Mouse (Mus musculus) WW6 (cell line): ENCODE measurements around the gene Cflar.
"Not testable (repeated sequence)": the region's sequence is repeated elsewhere in the genome, so short reads cannot be mapped to it uniquely, and the experiment has no call there.

Source experiments
- DNase-seq: peaks from one replicate; pipeline ENCODE4 v3.0.0-alpha.2; 2013; ENCODE audit warnings: low read depth, low spot score

The Cflar gene

DNA sequence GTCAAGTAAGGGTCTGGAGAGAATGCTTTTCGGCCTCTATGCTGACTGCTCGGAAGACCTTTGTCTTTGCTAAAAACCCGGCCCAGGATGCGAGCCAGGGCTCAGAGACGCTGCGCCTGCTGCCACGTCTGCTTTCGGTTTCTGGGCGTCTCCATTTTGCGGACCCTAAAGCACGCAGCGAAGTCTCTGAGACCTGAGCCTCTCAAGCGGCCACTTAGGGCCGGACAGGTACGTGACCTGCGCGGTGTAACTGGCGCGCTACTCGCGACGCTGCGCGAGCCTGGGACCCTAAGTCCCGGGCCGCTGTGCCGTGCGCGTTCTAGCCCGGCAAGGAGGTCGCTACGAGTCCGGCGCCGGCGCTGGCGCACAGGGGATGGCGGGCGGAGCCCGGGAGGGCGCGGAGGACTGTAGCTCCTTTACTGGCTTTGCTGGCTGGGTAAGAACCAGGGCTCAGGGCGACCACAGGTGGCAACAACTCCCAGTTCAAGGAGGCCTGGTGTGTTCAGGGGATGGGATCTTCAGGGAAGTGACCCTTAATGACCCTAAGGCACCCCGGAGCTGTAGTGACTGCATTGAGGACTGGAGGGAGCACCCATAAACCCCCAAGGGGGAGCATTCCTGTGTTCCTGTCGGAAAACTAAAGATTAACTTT is at the start of gene Cflar:
Gene Cflar, plus strand, starts transcription at position 144 of the 652 bp plus-strand sequence.
- no peak for DNase-seq

DNA sequence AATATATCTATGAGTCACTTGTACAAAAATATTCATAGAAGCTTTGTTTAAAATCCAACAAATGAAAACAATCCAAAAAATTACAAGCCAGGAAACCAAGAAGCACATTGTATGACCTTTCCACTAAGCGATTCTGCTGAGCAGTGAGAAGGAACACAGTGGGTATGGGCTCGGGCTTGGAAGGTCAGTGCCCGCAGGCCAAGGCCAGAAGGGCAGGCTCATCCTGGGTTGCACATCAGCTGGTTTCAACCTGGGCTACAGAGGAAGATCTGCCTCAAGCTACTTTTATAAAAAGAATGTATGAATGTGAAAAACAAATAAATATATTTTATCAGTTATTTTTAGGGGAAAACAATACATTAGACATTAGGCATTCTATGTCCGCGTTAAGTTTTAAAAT is 48.6 kb upstream of the Cflar start:
- not testable (repeated sequence) for DNase-seq

- not testable (repeated sequence) for DNase-seq
Measured at GRCm38 (mm10) chr1:58663365-58663764, 47.9 kb upstream of the Cflar start.

DNA sequence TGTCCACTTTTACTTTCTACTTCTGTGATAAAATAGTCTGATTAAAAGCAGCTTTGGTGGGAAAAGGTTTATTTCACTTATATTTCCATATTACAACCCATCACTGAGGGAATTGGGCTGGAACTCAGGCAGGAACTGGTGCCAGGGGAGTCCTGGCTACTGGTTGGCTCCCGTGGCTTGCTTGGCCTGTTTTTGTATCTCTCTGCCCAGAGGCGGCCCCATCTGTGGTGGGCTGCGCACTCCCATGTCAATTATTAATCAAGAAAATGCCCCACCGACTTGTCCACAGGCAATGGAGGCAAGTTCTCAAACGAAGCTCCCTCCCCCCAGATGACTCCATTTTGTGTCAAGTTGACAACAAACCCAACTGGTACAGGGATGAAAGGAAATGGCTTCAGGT is 43.1 kb upstream of the Cflar start:
- DNase-seq = no peak

- DNase-seq = not testable (repeated sequence)
Measured at GRCm38 (mm10) chr1:58669635-58670034, 41.7 kb upstream of the Cflar start.

GRCm38 (mm10) chr1:58672116-58672515 is 39.2 kb upstream of the Cflar start:
- no peak for DNase-seq

- DNase-seq = no peak
Measured at GRCm38 (mm10) chr1:58675011-58675410, 36.3 kb upstream of the Cflar start.

DNA sequence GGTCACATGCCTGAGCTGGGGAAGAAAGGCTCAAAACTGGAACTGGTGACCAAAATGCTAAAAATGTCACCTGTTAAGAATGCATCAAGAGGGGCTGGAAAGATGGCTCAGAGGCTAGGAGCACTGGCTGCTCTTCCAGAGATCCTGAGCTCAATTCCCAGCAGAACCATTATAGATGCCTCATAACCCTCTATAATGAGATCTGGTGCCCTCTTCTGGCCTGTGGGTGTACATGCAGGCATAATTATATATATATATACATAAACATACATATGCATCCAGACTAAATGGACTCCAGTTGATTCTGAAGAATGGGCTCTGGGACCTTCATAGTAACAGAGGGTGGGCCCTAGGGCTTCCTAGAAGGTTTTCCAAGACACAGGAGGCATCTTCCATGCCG is 33.7 kb upstream of the Cflar start:
- no peak for DNase-seq

- DNase-seq = not testable (repeated sequence)
Measured at GRCm38 (mm10) chr1:58678412-58678811, 32.9 kb upstream of the Cflar start.

DNA sequence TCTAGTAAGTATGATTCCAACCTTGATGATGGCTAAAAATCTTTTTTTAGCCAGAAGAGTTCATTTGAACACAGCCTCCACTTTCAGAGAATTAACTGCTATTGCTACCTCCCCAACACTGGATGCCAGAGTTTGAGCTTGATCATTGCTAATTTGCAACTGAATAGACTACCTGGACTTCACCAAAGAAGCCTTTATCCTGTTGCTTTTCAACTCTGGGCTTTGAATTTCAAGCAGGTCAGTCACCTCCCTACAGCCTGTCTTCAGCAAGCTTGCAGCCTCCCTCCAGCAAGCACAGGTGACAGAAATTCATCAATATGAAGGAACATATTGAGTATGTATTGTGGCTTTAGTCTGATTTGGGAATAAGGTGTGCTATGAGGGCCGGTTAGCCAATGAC is 21.9 kb upstream of the Cflar start:
- DNase-seq = no peak

DNA sequence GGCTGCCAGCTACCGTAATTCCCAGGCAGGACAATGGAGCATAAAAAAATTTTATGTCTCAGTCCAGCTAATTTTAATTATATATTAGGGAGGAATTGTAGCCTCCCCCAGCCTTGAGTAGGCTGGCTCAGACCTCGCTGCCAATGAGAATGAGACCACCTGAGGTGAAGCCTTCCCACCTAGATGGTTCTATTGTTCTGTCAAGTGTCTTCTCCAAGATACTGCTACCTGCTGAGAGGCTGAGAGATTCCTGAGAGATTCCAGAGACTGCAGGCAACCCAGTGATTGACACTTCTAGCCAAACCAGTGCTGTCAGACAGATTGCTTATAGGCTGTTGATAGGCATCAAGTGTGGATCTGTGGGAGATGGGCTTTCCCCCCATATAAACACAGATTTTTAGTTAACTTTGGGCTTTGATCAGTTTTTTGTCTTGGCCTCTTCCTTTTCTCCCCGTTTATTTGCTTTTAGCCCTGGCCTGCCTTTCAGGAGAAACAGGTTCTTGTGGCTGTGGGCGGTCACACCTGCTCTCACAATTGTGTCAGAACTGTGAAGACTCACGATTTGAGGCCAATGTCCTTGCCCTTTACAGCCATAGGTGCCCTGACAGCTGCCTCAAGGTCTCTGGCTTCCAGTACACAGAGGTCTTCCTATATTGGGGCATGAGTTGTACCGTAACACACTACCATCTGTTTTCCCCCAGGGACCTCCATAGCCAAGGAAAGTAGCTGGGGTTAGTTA is 21.1 kb upstream of the Cflar start:
- DNase-seq = no peak

DNA sequence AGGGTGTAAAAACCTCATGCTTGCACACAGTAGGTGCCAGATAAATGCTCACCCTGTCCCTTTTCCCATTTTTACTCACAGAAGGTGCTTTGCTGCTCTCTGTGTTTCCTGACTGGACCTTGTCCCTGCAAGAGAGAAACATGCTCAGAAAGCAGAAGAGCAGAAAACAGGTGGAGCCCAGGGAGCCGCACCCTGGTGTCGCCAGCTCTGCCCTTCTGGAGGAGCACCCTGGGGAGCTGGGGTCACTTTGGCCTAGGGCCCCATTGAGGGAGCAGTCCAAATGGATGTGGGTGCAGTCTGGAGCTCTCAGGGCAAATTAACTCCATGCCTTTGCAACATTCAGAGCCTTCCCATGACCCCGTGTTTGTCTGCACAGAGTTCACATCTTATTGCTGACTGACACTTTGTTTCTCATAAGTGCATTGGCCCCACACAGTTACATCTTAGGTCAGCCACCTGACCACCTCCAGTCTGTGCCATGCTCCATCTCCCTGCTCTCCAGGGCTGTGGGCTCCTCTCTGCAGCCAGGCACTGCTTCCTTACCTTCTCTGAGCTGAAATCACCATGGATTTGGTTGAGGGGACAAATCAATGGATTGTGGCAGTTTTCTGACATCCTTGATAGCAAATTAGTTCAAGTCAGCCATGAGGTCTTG is 20.3 kb upstream of the Cflar start:
- DNase-seq = not testable (repeated sequence)

DNA sequence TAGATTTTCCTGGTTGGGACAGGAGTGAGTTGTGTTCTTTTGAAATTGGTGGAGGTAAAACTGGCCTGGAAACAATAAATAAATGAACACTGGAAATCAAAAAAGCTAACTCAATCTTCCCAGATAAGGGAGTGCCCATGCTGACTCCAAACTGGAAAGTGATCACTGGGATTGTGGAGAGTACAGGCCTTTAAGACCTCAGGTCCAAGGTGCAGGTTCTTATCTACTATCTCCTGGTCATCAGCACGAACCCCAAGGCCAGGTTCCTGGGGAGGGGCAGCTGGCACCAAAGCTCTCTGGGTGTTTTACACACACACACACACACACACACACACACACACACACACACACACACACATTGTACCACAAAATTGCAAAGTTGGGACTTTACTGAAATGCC is 19.6 kb upstream of the Cflar start:
- DNase-seq = not testable (repeated sequence)

GRCm38 (mm10) chr1:58693696-58694095 is 17.6 kb upstream of the Cflar start:
- no peak for DNase-seq

GRCm38 (mm10) chr1:58695810-58696209 is 15.5 kb upstream of the Cflar start, which contains the start of gene Als2cr12:
Gene Als2cr12, minus strand, starts transcription at chr1:58695989.
- DNase-seq = not testable (repeated sequence)

DNA sequence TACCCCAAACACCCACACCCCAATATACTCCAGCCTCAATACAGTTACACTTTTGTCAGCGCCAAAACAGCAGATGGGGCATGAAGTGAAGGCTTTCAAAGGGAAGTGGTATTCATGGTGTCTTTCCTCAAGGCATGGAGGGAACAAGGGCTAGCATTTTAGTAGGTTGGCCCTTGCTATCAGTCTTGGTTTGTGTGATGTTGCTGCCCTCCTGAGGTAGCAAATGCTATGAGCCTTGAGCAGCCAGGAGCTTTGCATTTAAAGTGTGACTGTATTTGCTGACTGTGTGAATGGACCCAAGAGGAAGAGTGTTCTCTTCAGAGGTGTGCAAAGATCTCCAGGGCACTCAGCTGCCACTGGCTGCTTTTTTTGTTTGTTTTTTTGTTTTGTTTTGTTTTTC is 13.7 kb upstream of the Cflar start:
- DNase-seq = not testable (repeated sequence)

GRCm38 (mm10) chr1:58698781-58699180 is 12.5 kb upstream of the Cflar start:
- DNase-seq = no peak

DNA sequence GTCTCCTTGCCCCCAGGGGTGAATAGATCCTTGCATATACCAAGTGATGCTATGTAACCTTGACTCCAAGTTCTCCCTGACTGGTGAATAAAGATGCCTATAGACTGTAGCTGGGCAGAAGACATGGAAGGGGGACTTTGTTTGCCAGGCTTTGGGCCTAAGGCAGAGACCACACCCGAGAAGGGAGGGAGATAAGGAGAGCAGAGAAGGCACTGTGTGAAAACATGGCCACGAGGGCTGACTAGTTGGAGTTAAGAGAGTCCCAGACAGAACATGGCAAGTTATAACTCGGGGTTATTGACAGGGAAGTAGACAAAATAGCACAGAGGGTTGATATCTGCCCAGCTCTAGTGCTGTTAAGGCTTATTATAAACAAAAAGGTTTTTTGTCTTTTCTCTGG is 11.3 kb upstream of the Cflar start:
- DNase-seq = no peak

DNA sequence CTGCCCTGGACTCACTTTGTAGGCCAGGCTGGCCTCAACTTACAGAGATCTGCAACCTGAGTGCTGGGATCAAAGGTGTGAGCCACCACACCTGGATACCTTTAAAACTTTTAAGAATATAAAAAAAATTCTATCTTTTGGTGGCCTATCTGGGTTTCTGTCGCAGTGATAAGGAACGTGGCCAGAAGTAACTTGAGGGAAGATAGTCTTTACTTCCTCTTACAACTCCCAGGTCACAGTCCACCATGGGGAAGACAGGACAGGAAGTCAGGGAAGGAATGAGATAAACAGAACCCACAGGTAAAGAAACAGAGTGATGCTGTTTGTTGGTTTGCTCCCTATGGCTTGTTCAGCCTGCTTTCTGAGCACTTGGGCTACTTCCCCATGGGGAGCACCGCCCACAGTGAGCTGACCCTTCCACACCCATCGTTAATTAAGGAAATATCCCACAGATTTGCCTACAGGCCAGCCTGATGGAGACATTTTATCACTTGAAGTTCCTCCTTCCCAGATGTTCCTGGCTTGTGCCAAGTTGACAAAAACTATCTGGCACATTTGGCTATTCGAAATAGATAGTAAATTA is 10.6 kb upstream of the Cflar start:
- DNase-seq = not testable (repeated sequence)

DNA sequence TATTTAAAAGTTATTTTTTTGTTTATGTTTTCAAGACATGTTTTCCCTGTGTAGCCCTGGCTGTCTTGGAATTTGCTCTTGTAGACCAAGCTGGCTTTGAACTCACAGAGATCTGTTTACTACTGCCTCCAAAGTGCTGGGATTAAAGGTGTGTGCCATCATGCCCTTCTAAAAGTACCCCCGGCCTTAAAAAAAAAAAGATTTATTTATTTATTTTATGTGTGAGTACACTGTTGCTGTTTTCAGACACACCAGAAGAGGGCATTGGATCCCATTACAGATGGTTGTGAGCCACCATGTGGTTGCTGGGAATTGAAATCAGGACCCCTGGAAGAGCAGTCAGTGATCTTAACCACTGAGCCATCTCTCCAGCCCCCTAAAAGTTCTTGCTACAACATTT is 1.3 kb upstream of the Cflar start:
- not testable (repeated sequence) for DNase-seq

- no peak for DNase-seq
Measured at GRCm38 (mm10) chr1:58710711-58711364, 470 bp upstream of the Cflar start.
